Mouse (Mus musculus): ENCODE data around the gene Antxr1. TPM values are rescaled to one million over a fixed set of nuclear protein-coding genes. Genes with fewer than 3 reads are reported as not detected.

The Antxr1 gene
- 6.4 and 8.0 TPM in 2 replicates for polyA plus RNA-seq (2012; rRNA removed)

- no peak for DNase-seq (ENCODE audit: low read depth)
These were observed at the start of gene Antxr1 for GRCm38 (mm10) chr6:87335091-87335934. Gene Antxr1 (minus strand): TSS chr6:87335821.

- DNase-seq (ENCODE audit: low read depth): no peak
These were observed 49.1 kb upstream of the Antxr1 start for GRCm38 (mm10) chr6:87384761-87385160.

GRCm38 (mm10) chr6:87383926-87384691 is 48.5 kb upstream of the Antxr1 start:
- no peak for DNase-seq (ENCODE audit: low read depth)

GRCm38 (mm10) chr6:87373057-87373456 is 37.4 kb upstream of the Antxr1 start, which contains the start of gene Gkn2:
Gene Gkn2 (plus strand): TSS chr6:87373357.
- no peak for DNase-seq (ENCODE audit: low read depth)

- DNase-seq (ENCODE audit: low read depth): no peak
These were observed 33.6 kb upstream of the Antxr1 start for GRCm38 (mm10) chr6:87369223-87369622.

GRCm38 (mm10) chr6:87354441-87354840 is 18.8 kb upstream of the Antxr1 start:
- DNase-seq (ENCODE audit: low read depth): no peak

- DNase-seq (ENCODE audit: low read depth): no peak
These were observed 15.2 kb upstream of the Antxr1 start, which contains the start of gene Gkn1 for GRCm38 (mm10) chr6:87350829-87351228. Gene Gkn1 (minus strand): TSS chr6:87350942.

GRCm38 (mm10) chr6:87335935-87336295 is 294 bp upstream of the Antxr1 start:
- DNase-seq (ENCODE audit: low read depth): no peak

GRCm38 (mm10) chr6:87334361-87335090 is 1.1 kb downstream of the Antxr1 start:
- no peak for DNase-seq (ENCODE audit: low read depth)

- no peak for DNase-seq (ENCODE audit: low read depth)
These were observed 3.2 kb downstream of the Antxr1 start for GRCm38 (mm10) chr6:87332380-87332779.

- no peak for DNase-seq (ENCODE audit: low read depth)
These were observed 7.1 kb downstream of the Antxr1 start for GRCm38 (mm10) chr6:87328265-87329173.

- DNase-seq (ENCODE audit: low read depth): no peak
These were observed 8.7 kb downstream of the Antxr1 start for GRCm38 (mm10) chr6:87326932-87327331.

GRCm38 (mm10) chr6:87323381-87323780 is 12.2 kb downstream of the Antxr1 start:
- no peak for DNase-seq (ENCODE audit: low read depth)

- no peak for DNase-seq (ENCODE audit: low read depth)
These were observed 17.0 kb downstream of the Antxr1 start for GRCm38 (mm10) chr6:87318651-87319050.

GRCm38 (mm10) chr6:87316966-87317365 is 18.7 kb downstream of the Antxr1 start:
- no peak for DNase-seq (ENCODE audit: low read depth)

GRCm38 (mm10) chr6:87312761-87313160 is 22.9 kb downstream of the Antxr1 start:
- no peak for DNase-seq (ENCODE audit: low read depth)

GRCm38 (mm10) chr6:87304486-87304885 is 31.1 kb downstream of the Antxr1 start:
- DNase-seq (ENCODE audit: low read depth): no peak

- no peak for DNase-seq (ENCODE audit: low read depth)
These were observed 32.9 kb downstream of the Antxr1 start for GRCm38 (mm10) chr6:87302746-87303145.

GRCm38 (mm10) chr6:87301991-87302390 is 33.6 kb downstream of the Antxr1 start:
- no peak for DNase-seq (ENCODE audit: low read depth)

- DNase-seq (ENCODE audit: low read depth): no peak
These were observed 40.7 kb downstream of the Antxr1 start for GRCm38 (mm10) chr6:87294904-87295303.
